Mouse (Mus musculus): ENCODE measurements around the gene Gm973.

The Gm973 gene

DNA sequence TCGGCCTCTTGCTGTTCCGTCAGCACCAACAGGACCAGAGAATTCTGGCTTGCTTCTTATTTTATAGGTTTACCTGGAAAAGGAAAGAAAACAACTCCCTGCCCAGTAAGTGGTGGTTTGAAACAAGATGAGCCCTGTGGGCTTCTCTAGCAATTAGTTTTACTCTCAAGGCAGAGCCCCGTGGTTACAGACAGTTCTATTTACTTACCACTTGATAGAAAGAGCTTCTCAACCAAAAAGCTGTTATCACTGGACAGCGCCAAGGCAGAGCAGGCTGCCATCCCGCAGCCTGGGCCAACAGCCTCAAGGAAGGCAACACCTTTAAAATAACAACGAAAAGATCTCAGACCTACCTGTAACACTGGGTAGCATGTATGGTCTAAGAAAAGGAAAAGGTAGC is 26.2 kb downstream of the Gm973 start:
- no peak for DNase-seq (ENCODE audit: low spot score)

DNA sequence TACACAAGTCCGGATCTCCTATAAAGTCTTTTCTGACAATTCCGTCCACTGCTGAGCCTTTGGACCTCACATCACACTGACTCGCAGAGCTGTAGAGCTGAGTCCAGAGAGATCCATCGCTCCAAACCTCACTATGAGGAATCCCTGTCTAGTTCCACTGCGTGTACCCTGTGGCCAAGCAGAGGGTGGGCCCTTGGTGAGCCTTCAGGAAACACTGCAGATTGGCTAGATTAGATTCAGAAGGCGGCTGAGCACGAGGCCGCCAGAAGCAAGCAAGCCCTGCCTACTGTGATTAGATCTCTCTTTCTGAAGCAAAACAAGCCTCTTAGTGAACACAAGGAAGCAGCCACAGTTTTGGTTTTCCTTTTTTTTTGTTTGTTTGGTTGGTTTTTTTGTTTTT is 27.8 kb downstream of the Gm973 start:
- DNase-seq (ENCODE audit: low spot score) = no peak

- DNase-seq (ENCODE audit: low spot score) = no peak
Observed at GRCm38 (mm10) chr1:59548486-59548885, 32.4 kb downstream of the Gm973 start.

- DNase-seq (ENCODE audit: low spot score) = no peak
Observed at GRCm38 (mm10) chr1:59549036-59549675, 33.1 kb downstream of the Gm973 start.

- DNase-seq (ENCODE audit: low spot score) = no peak
Observed at GRCm38 (mm10) chr1:59550227-59550626, 34.2 kb downstream of the Gm973 start.

DNA sequence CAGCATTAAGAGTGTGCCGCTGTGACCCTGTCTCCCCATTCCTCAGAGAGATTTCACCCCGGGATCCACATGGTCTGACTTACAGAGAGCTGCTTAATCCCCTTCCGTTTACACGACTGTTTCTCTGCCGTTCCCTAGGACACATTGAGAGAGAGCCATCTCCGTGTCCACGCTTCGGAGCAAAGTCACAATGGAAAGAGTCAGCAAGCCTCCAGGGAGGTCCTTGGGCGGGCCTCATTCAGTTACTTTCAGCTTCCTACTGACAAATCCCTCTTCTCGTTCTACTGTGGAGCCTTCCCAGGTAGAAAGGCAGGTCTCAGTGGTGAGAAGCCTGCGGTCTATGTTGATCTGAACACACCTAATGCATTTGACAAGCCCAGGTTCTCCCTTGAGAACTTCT is 34.9 kb downstream of the Gm973 start:
- DNase-seq (ENCODE audit: low spot score) = no peak

DNA sequence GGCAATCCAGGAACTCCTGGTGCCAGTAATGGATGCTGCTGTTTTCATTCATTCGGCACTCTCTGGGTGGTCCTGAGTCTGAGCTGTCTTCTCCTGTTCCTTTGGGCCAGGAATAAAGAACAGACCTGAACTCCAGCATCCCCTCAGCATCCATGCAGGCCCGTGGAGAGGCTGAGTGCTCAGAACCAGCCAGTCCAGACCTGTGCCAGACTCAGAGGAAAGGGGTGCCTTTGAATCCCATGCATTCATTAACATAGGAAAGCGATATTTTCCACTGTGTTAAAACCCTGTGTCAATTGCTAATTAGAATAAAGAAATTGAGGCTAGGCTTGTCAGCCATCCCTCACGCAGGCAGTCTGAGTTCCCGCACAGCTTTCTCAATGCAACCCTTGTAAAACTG is 37.6 kb downstream of the Gm973 start:
- no peak for DNase-seq (ENCODE audit: low spot score)

DNA sequence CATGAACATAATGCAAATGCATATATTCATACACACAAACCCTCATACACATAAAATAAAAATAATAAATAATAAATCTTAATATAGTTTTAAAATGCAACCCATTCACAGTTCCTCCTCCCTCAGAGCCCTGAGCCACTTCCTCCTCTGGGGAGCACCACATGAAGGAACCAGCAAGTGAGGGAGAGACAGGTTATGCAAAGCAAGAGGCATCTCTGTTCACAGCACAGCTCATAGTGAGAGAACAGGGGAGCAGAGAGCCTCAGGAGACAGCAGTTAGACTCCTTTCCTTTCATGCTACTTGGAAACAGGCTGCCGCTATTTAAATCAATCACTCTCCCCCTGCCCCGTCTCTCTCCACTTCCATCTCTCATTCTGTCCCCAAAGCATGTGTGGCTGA is 47.5 kb downstream of the Gm973 start:
- DNase-seq (ENCODE audit: low spot score) = no peak

- no peak for DNase-seq (ENCODE audit: low spot score)
Observed at GRCm38 (mm10) chr1:59565804-59566203, 49.7 kb downstream of the Gm973 start.

DNA sequence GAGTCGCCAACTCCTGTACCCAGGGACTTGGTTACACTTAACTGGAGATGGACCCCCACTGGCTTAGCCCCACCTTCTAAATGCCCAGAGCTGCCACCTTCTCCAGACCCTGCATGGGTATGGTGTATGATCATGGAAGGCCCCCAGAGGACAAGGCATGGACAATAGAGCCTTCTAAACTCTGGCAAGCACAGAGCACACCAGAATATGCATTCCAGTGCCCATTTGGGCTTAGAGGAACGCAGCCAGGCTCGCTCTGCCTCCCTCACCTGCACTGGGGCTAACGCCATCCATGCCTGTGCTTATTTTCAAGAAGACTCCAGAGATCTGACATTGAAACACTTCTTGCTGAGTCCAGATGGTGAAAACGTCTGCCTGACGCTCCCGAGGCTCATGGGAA is 50.2 kb downstream of the Gm973 start:
- DNase-seq (ENCODE audit: low spot score) = no peak

DNA sequence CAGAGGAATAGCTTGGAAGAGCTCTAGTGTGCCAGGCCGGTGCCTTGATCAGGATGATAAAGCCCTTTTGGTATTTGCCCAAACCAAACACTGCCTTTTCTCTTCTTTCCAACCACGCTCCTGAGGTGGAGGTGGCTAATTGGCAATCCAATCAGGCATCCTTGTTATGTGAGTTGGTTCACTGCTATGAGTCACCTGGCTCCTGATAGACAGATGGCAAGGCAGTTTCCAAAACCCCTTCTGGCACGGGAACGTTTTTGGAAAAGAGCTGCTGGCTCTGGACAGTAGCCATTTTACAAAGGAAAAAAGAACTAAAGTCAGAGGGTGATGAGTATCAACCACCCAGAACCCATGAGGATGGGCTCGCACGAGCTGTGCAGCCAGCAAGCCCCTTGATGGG is 50.9 kb downstream of the Gm973 start:
- DNase-seq (ENCODE audit: low spot score) = no peak

- no peak for DNase-seq (ENCODE audit: low spot score)
Observed at GRCm38 (mm10) chr1:59567521-59567920, 51.5 kb downstream of the Gm973 start.

DNA sequence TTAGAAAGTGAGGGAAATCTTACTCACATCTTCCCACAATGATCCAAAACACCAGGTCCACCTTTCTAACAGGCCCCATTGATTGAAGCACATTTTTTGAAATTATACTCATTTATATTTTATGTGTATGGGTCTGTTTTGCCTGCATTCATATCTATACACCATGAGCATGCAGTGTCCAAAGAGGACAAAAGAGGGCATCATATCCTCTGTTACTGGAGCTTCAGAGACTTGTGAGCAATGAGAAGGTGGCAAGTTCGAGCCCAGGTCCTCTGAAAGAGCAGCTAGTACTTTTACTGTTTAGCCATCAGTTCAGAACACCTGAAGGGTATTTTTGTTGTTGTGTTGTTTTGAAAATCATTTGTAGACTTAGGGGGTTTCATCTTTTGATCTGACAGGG is 52.2 kb downstream of the Gm973 start:
- DNase-seq (ENCODE audit: low spot score) = no peak

- no peak for DNase-seq (ENCODE audit: low spot score)
Observed at GRCm38 (mm10) chr1:59569301-59569700, 53.2 kb downstream of the Gm973 start.

DNA sequence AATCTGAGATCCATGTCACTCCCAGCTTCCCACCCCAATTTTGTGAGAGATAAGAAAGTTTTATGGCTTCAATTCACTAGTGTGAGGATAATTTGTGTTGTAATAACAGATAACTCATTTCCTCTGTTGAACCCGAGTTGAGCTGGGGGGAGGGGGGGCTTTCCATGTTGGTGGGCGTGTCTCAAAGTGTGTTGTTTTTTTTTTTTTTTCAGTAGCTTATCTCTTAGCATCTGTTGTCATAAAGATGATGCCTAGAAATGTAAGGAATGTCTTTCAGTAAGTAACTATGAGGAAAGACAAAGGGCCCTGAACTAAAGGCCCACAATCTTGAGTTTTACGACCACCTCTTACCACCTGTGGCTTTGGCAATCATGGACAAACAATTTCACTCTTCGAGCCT is 54.7 kb downstream of the Gm973 start:
- DNase-seq (ENCODE audit: low spot score) = no peak

- no peak for DNase-seq (ENCODE audit: low spot score)
Observed at GRCm38 (mm10) chr1:59571502-59571901, 55.4 kb downstream of the Gm973 start.

- DNase-seq (ENCODE audit: low spot score) = no peak
Observed at GRCm38 (mm10) chr1:59573843-59574242, 57.8 kb downstream of the Gm973 start.

DNA sequence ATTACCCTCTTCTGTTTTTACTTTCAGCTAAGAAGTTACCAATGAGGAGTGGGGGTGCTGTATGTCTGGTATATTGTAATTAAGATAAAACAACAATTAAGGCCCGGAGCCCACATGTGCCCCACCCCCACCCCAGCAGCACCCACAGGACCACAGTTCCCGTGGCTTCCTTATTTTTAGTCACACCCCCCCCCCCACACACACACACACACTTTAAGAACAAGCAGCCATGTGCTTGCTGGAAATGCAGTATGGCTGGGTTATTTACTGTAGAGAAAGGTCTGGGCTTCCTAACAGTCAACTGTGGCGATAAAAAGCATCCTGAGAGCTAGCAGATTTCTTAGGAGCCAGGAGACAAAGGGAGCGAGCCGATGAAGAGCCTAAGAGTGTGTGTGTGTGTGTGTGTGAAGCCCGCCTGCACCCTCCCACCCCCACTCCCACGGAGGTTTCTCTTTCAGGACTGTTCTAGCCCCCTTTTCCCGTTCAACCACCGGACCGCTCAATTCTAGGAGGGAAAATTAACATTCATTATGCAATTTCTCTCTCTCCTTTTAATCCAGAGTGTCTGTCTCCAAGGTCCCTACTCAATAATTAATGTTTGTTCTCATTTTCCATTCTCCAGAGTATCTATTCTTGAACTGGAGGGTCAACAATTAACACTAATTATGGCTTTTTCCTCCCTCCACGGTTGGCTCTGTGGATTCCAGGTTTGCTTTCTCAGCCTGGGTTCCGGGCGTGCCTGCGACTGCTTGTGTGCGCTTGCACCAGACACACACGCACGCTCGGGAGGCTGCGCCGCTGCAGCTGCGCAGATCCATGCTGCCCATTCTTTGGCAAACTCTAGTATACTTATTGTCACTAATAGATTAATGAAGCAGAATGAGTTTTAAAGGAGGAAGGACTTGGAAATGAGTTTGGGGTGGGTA is 58.5 kb downstream of the Gm973 start:
- DNase-seq (ENCODE audit: low spot score) = no peak

DNA sequence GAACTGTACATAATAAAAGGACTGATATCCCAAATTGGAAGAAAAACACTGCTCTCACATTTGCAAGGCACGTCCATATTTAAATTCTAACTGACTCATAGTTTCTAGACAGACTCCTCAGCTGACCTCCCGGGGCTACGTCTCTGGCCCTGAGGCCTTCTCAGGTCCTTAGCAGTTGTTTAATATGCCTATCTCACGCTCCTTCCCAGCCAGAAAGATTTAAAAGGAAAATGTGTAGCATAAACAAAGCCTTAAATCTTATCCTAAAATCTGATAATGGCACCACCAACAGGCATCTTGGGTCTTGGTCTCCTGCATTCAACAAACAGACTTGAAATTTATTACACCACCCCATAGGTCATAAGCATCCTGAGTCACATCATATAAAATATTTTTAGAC is 62.7 kb downstream of the Gm973 start:
- no peak for DNase-seq (ENCODE audit: low spot score)

- DNase-seq (ENCODE audit: low spot score) = no peak
Observed at GRCm38 (mm10) chr1:59579327-59579726, 63.3 kb downstream of the Gm973 start.

GRCm38 (mm10) chr1:59580131-59580751 is 64.2 kb downstream of the Gm973 start:
- DNase-seq (ENCODE audit: low spot score) = no peak

GRCm38 (mm10) chr1:59580880-59581279 is 64.8 kb downstream of the Gm973 start:
- no peak for DNase-seq (ENCODE audit: low spot score)

Data from ovary, postnatal 14 days (tissue).